Mouse (Mus musculus) cerebellum, postnatal 25 days (tissue): ENCODE measurements around the gene Tmem270.

Experiments
- DNase-seq, 2 experiments: peaks; one replicate each; pipeline ENCODE4 v3.0.0; 2021; ENCODE audit warnings: mixed read lengths in 2 of 2

Tmem270 gene

GRCm38 (mm10) chr5:134926726-134927125 is 20.2 kb upstream of the Tmem270 start:
- no peak for DNase-seq

- no peak for DNase-seq
Measured at GRCm38 (mm10) chr5:134923141-134923540, 16.6 kb upstream of the Tmem270 start.

- DNase-seq = no peak
Measured at GRCm38 (mm10) chr5:134921106-134921505, 14.6 kb upstream of the Tmem270 start.

GRCm38 (mm10) chr5:134920106-134920687 is 13.7 kb upstream of the Tmem270 start:
- DNase-seq = peak; percentile 34 to 59

GRCm38 (mm10) chr5:134919097-134919496 is 12.6 kb upstream of the Tmem270 start:
- DNase-seq = no peak

GRCm38 (mm10) chr5:134918071-134918832 is 11.7 kb upstream of the Tmem270 start:
- peak; percentile 30 to 60 for DNase-seq

- DNase-seq = no peak
Measured at GRCm38 (mm10) chr5:134915311-134915710, 8.8 kb upstream of the Tmem270 start, which contains the start of gene Cldn13. Gene Cldn13 (minus strand): TSS chr5:134915526.

GRCm38 (mm10) chr5:134914510-134914909 is 8.0 kb upstream of the Tmem270 start:
- DNase-seq = no peak

GRCm38 (mm10) chr5:134913753-134914152 is 7.2 kb upstream of the Tmem270 start:
- no peak for DNase-seq

GRCm38 (mm10) chr5:134913352-134913751 is 6.8 kb upstream of the Tmem270 start:
- DNase-seq = no peak

- no peak for DNase-seq
Measured at GRCm38 (mm10) chr5:134911901-134912300, 5.4 kb upstream of the Tmem270 start.

GRCm38 (mm10) chr5:134907135-134907534 is 602 bp upstream of the Tmem270 start:
- peak; percentile 93 to 97 for DNase-seq

- DNase-seq = no peak
Measured at GRCm38 (mm10) chr5:134901644-134902027, 4.9 kb downstream of the Tmem270 start.

GRCm38 (mm10) chr5:134901012-134901643 is 5.4 kb downstream of the Tmem270 start:
- DNase-seq = peak; percentile 38 to 54

GRCm38 (mm10) chr5:134897596-134897995 is 8.9 kb downstream of the Tmem270 start:
- DNase-seq = no peak

GRCm38 (mm10) chr5:134896965-134897364 is 9.6 kb downstream of the Tmem270 start:
- DNase-seq = no peak

- DNase-seq = no peak
Measured at GRCm38 (mm10) chr5:134895291-134895690, 11.2 kb downstream of the Tmem270 start.

GRCm38 (mm10) chr5:134892717-134893116 is 13.8 kb downstream of the Tmem270 start:
- DNase-seq = no peak

- DNase-seq = no peak
Measured at GRCm38 (mm10) chr5:134891552-134891951, 15.0 kb downstream of the Tmem270 start.

- DNase-seq = no peak
Measured at GRCm38 (mm10) chr5:134890601-134891054, 15.9 kb downstream of the Tmem270 start.

GRCm38 (mm10) chr5:134888505-134888904 is 18.0 kb downstream of the Tmem270 start:
- DNase-seq = no peak

GRCm38 (mm10) chr5:134887447-134888335 is 18.8 kb downstream of the Tmem270 start:
- DNase-seq = no peak

- peak; percentile 80 to 83 for DNase-seq
Measured at GRCm38 (mm10) chr5:134883077-134883476, 23.5 kb downstream of the Tmem270 start.
